Mouse (Mus musculus): Measurements from ENCODE around the gene Ift27.

DNA sequence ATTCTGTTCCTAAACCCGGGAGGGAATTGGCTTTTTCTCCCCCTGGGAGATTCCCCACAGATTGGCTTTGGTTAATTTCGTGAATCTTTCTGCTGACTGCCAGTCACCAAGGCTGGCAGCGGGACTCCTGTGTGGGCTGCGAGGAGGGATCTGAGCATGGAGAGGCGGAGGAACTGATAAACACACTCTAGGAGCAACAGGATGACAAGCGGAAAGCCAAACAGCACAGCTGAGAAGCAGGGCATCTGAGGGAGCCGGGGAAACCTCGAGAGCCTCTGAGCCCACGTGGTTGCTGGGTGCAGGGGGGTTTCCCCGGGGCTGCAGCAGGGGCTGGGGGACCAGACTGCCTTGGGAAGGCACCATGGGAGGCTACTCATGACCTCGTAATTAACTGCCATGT is 4.3 kb downstream of the Ift27 start:
- TF ChIP-seq EP300 (IDR thresholded peaks at IDR 0.05) = no peak
- TF ChIP-seq CTCF (IDR thresholded peaks at IDR 0.05) = no peak
